Mouse (Mus musculus) natural killer cell, adult 2 months (primary cell): Measurements from ENCODE around the gene Tulp2.
A peak's percentile ranks its signal among the peaks of the same experiment; 100 is the strongest.
"Not testable (repeated sequence)": the region's sequence is repeated elsewhere in the genome, so short reads cannot be mapped to it uniquely, and the experiment has no call there.

ENCODE experiments used
- DNase-seq, 2 experiments: peaks; one replicate each; pipeline ENCODE4 v3.0.0; 2022; ENCODE audit warnings: low spot score in 2 of 2

Tulp2 gene

GRCm38 (mm10) chr7:45486761-45487415 is 5.2 kb downstream of the Tulp2 start, which contains the start of gene Gm45808:
Gm45808 (minus strand) TSS chr7:45486811.
- no peak for DNase-seq

- DNase-seq = no peak
Observed at GRCm38 (mm10) chr7:45487861-45488292, 6.2 kb downstream of the Tulp2 start.

GRCm38 (mm10) chr7:45488293-45489204 is 6.9 kb downstream of the Tulp2 start, which contains the start of gene Dhdh:
Dhdh (minus strand) TSS chr7:45488805.
- DNase-seq = peak; percentile 34 to 42

- no peak for DNase-seq
Observed at GRCm38 (mm10) chr7:45489578-45489977, 7.9 kb downstream of the Tulp2 start.

- no peak for DNase-seq
Observed at GRCm38 (mm10) chr7:45490822-45491221, 9.1 kb downstream of the Tulp2 start.

GRCm38 (mm10) chr7:45491264-45491663 is 9.6 kb downstream of the Tulp2 start:
- DNase-seq = no peak

- DNase-seq = no peak
Observed at GRCm38 (mm10) chr7:45492225-45492844, 10.7 kb downstream of the Tulp2 start.

GRCm38 (mm10) chr7:45492951-45493350 is 11.3 kb downstream of the Tulp2 start:
- DNase-seq = no peak

GRCm38 (mm10) chr7:45494548-45494947 is 12.9 kb downstream of the Tulp2 start:
- DNase-seq = no peak

- DNase-seq = no peak
Observed at GRCm38 (mm10) chr7:45498427-45498826, 16.8 kb downstream of the Tulp2 start.

- no peak for DNase-seq
Observed at GRCm38 (mm10) chr7:45507583-45507982, 25.9 kb downstream of the Tulp2 start.

GRCm38 (mm10) chr7:45508561-45508960 is 26.9 kb downstream of the Tulp2 start:
- DNase-seq = no peak

GRCm38 (mm10) chr7:45509181-45509882 is 27.7 kb downstream of the Tulp2 start:
- no peak for DNase-seq

GRCm38 (mm10) chr7:45509912-45510787 is 28.5 kb downstream of the Tulp2 start, which contains the start of gene Nucb1:
Nucb1 (minus strand) TSS chr7:45510406.
- peak; percentile 89 to 91 for DNase-seq

GRCm38 (mm10) chr7:45514411-45514810 is 32.7 kb downstream of the Tulp2 start:
- DNase-seq = no peak

- no peak for DNase-seq
Observed at GRCm38 (mm10) chr7:45515436-45515835, 33.8 kb downstream of the Tulp2 start.

- not testable (repeated sequence) for DNase-seq
Observed at GRCm38 (mm10) chr7:45516846-45517245, 35.2 kb downstream of the Tulp2 start.

- no peak for DNase-seq
Observed at GRCm38 (mm10) chr7:45518618-45519017, 36.9 kb downstream of the Tulp2 start.

- no peak for DNase-seq
Observed at GRCm38 (mm10) chr7:45519345-45520120, 37.9 kb downstream of the Tulp2 start.

- DNase-seq = no peak
Observed at GRCm38 (mm10) chr7:45520605-45521004, 38.9 kb downstream of the Tulp2 start.
